Mouse (Mus musculus) erythroblast, embryonic 14.5 days (primary cell): Measurements from ENCODE around the gene Usp20.

Experiments
- GATA1 ChIP-seq: IDR thresholded peaks from 2 replicates; pipeline ENCODE4 v1.6.1; 2012; ENCODE audit warnings: low read length, inconsistent platforms, mixed read lengths
- TAL1 ChIP-seq: IDR thresholded peaks from 3 replicates; pipeline ENCODE4 v1.6.1; 2012; ENCODE audit warnings: low read length, inconsistent platforms, mixed read lengths

- TF ChIP-seq GATA1, result no peak
- TF ChIP-seq TAL1, result no peak
Observed at GRCm38 (mm10) chr2:31017625-31018317, 35.7 kb downstream of the Usp20 start.
